Mouse (Mus musculus): ENCODE data around the gene Supt4a. TPM values are rescaled to one million over a fixed set of nuclear protein-coding genes. Genes with fewer than 3 reads are reported as not detected.
A peak's percentile ranks its signal among the peaks of the same experiment; 100 is the strongest.

Supt4a gene
- polyA plus RNA-seq, 1 experiment from 2014 or later = 116 TPM

DNA sequence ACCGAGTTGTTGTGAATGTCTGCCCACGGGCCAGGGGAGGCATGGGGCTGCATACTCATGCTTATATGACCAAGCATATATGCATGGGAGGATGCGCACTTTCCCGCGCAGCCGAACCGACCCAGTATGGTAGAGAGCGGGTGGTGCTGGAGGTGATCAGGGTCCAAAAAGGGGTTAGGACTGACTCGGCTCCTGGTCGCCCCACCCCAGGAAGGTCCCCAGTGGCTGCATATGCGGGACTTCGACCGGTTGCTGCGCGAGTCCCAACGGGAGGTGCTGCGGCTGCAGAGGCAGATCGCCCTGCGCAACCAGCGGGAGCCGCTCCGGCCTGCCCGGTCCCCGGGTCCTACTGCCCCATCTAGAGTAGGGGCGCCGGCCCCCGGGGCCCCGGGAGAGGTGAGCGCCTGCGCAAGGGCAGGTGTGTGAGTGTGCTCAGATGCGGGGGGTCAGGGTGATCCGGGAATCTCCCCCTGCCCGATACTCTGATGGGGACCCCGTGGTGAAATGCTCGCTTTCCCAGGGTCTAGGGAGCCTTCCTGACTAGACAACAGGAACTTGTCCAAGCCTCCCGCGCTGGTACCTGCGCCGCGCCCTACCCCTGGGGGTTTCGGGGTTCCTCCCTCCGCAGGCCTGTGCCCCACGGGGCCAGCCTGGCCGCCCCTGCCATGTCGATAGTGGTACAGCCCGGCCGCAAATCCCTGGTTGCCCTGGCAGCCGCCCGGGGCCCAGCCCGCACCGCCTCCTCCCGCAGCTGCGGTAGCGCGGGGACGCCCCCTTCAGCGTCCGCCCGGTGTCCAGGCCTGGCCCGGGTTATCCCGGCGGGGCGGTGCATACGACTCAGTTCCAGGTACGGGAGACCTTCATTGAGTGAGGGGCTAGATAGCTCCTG is 26.9 kb downstream of the Supt4a start:
- H3K4me1 ChIP-seq (ENCODE audit: control insufficient read depth, insufficient read depth, low read length) = peaks cover 12% of the 10 kb centered on the region; the same call in 1 of the 2 replicates
- H3K36me3 ChIP-seq (ENCODE audit: control insufficient read depth, insufficient read depth, low read length) = no peaks in the 10 kb centered on the region
- H3K9ac ChIP-seq (ENCODE audit: low read length) = peak overlapping the region; percentile 68
- H3K27ac ChIP-seq (ENCODE audit: low read length) = no peak overlapping the region
- peak overlapping the region; percentile 92 for H3K4me2 ChIP-seq (ENCODE audit: low read depth, low read length)
- H3K9me3 ChIP-seq (replicated peaks; ENCODE audit: control insufficient read depth, low read length) = no peaks in the 10 kb centered on the region
- peak; percentile 52; the same call in 1 of the 2 replicates for ATAC-seq (ENCODE audit: insufficient read depth, low FRiP score)
- 1% methylated on average over 65 of the region's 65 CpGs for WGBS
- peak overlapping the region; percentile 52 for H3K4me3 ChIP-seq (replicated peaks; ENCODE audit: low read length)
- H3K27me3 ChIP-seq (ENCODE audit: control insufficient read depth, insufficient read depth, low read length) = peaks cover 44% of the 10 kb centered on the region

DNA sequence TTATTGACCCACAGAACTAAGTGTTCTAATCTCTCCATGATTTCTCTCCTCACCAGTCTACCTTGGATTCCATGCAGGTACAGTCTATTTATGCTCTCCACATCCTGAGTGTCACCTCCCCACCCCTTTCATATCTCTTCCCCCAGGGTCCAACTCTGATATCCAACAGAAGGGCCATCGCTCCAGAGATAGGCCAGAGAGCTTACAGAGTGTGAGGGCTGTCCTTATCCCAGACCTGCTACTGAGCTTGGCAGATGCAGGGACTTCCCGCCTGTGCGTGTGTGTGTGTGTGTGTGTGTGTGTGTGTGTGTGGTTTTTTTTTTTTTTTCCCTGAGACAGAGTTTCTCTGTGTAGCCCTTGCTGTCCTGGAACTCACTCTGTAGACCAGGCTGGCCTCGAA is 31.4 kb downstream of the Supt4a start:
- no peak for ATAC-seq (ENCODE audit: insufficient read depth, low FRiP score)
- Histone ChIP-seq H3K4me3 (replicated peaks; ENCODE audit: low read length) (no peak overlapping the region), H3K27me3 (ENCODE audit: control insufficient read depth, insufficient read depth, low read length) (peaks cover 7% of the 10 kb centered on the region), H3K9ac (ENCODE audit: low read length) (no peak overlapping the region), H3K4me1 (ENCODE audit: control insufficient read depth, insufficient read depth, low read length) (peaks cover 10% of the 10 kb centered on the region; the same call in 1 of the 2 replicates), H3K9me3 (replicated peaks; ENCODE audit: control insufficient read depth, low read length) (no peaks in the 10 kb centered on the region), H3K36me3 (ENCODE audit: control insufficient read depth, insufficient read depth, low read length) (no peaks in the 10 kb centered on the region), H3K27ac (ENCODE audit: low read length) (no peak overlapping the region), H3K4me2 (ENCODE audit: low read depth, low read length) (no peak overlapping the region)
- WGBS = 85% methylated on average over 4 of the region's 4 CpGs

DNA sequence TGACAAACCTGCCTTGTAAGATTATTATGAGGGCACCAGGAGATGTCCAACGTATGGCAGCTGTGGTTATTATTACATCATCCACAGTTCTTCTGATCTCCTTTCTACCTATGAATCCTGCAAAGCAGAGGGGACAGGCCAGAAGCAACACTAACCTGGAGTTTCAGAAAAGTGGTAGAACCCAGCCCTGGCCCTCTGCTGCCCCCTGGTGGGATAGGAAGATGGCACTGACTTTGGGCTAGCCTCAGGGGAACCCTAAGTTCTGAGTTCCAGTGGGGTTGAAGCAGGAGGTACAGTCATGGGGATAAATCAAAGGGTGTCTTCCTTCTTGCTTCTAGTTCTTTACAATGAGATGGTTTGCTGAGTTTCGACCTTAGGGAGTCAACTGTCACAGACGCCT is 33.6 kb downstream of the Supt4a start:
- Histone ChIP-seq H3K27me3 (ENCODE audit: control insufficient read depth, insufficient read depth, low read length) (no peaks in the 10 kb centered on the region), H3K27ac (ENCODE audit: low read length) (no peak overlapping the region), H3K4me2 (ENCODE audit: low read depth, low read length) (no peak overlapping the region), H3K4me1 (ENCODE audit: control insufficient read depth, insufficient read depth, low read length) (no peaks in the 10 kb centered on the region), H3K9ac (ENCODE audit: low read length) (no peak overlapping the region), H3K9me3 (replicated peaks; ENCODE audit: control insufficient read depth, low read length) (no peaks in the 10 kb centered on the region), H3K4me3 (replicated peaks; ENCODE audit: low read length) (no peak overlapping the region), H3K36me3 (ENCODE audit: control insufficient read depth, insufficient read depth, low read length) (no peaks in the 10 kb centered on the region)
- ATAC-seq (ENCODE audit: insufficient read depth, low FRiP score) = no peak; the same call in 1 of the 2 replicates
- 49% methylated on average over 3 of the region's 3 CpGs for WGBS

DNA sequence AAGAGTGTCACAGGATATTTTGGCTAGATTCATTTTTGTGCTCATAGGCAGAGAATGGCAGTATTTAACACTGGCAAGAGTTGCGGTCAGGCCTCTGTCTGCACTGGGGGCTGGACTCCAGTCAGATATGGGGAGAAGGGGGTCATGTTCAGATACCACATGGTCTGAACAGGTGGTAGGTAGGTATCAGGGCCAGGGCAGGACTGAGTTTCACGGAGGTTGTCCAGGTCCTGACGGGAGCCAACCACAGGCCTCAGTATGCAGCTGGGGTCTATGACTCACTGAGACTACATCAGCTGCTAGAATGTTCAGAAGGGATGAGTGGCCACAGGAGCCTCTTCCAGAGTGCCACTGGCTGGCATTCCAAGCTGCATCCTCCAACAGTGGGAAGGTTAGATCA is 35.0 kb downstream of the Supt4a start:
- WGBS = 87% methylated on average over 3 of the region's 3 CpGs
- no peak overlapping the region for H3K4me3 ChIP-seq (replicated peaks; ENCODE audit: low read length)
- no peak for ATAC-seq (ENCODE audit: insufficient read depth, low FRiP score)
- no peaks in the 10 kb centered on the region for H3K4me1 ChIP-seq (ENCODE audit: control insufficient read depth, insufficient read depth, low read length)
- no peak overlapping the region for H3K4me2 ChIP-seq (ENCODE audit: low read depth, low read length)
- H3K27ac ChIP-seq (ENCODE audit: low read length) = no peak overlapping the region
- no peaks in the 10 kb centered on the region for H3K9me3 ChIP-seq (replicated peaks; ENCODE audit: control insufficient read depth, low read length)
- no peaks in the 10 kb centered on the region for H3K36me3 ChIP-seq (ENCODE audit: control insufficient read depth, insufficient read depth, low read length)
- no peak overlapping the region for H3K9ac ChIP-seq (ENCODE audit: low read length)
- no peaks in the 10 kb centered on the region for H3K27me3 ChIP-seq (ENCODE audit: control insufficient read depth, insufficient read depth, low read length)

DNA sequence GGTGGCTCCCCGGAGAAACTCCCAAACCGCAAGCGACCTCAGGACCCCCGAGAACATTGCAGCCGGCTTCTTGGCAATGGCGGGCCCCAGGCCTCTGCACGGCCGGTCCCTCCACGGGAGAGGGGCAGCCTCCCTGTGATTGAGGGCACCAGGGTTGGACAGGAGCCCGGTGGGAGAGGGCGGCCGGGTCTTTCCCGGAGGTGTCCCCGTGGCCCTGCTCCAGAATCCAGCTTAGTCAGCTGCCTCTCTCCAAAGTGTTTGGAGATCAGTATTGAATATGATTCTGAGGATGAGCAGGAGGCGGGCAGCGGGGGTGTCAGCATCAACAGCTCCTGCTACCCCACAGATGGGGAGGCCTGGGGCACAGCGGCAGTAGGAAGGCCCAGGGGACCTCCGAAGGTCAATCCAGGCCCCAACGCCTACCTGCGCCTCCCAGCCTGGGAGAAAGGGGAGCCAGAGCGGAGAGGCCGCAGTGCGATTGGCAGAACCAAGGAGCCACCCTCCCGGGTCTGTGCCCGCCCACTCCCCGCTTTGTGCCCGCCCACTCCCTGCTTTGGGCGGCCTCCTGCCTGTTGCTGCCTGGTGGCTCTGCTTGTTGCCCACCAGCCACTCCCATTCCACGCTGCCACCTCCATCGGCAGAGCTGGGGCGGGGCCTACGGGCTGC is 40.9 kb downstream of the Supt4a start:
- Histone ChIP-seq H3K4me2 (ENCODE audit: low read depth, low read length) (peak overlapping the region; percentile 85), H3K9me3 (replicated peaks; ENCODE audit: control insufficient read depth, low read length) (no peaks in the 10 kb centered on the region), H3K4me3 (replicated peaks; ENCODE audit: low read length) (peak overlapping the region; percentile 48), H3K9ac (ENCODE audit: low read length) (peak overlapping the region; percentile 78), H3K27ac (ENCODE audit: low read length) (no peak overlapping the region), H3K36me3 (ENCODE audit: control insufficient read depth, insufficient read depth, low read length) (no peaks in the 10 kb centered on the region), H3K27me3 (ENCODE audit: control insufficient read depth, insufficient read depth, low read length) (no peaks in the 10 kb centered on the region), H3K4me1 (ENCODE audit: control insufficient read depth, insufficient read depth, low read length) (peaks cover 6% of the 10 kb centered on the region; the same call in 1 of the 2 replicates)
- peak; percentile 90 for ATAC-seq (ENCODE audit: insufficient read depth, low FRiP score)
- 6% methylated on average over 32 of the region's 32 CpGs for WGBS

DNA sequence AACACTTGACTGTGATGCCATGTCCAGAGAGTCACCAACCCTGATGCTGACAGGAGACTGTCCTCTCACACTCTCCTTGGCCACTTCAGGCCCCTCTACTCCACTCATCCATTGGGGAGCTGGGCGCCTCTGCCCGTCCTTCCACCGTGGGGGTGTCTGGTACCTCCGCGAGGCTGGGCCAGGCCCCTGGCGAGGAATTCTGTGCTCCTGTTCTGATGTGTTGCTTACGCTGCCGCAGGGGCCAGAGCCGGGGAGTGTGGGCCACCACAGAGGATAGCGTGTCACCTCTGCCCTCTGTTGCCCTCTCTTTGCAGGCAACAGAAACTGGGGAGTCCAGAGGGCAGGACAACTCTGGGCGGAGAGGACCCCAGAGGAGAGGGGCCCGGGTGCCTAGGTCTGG is 41.6 kb downstream of the Supt4a start:
- Histone ChIP-seq H3K9ac (ENCODE audit: low read length) (peak overlapping the region; percentile 78; the same call in 1 of the 2 replicates), H3K4me2 (ENCODE audit: low read depth, low read length) (peak overlapping the region; percentile 85), H3K36me3 (ENCODE audit: control insufficient read depth, insufficient read depth, low read length) (no peaks in the 10 kb centered on the region), H3K4me3 (replicated peaks; ENCODE audit: low read length) (peak overlapping the region; percentile 48), H3K9me3 (replicated peaks; ENCODE audit: control insufficient read depth, low read length) (no peaks in the 10 kb centered on the region), H3K27ac (ENCODE audit: low read length) (no peak overlapping the region), H3K27me3 (ENCODE audit: control insufficient read depth, insufficient read depth, low read length) (no peaks in the 10 kb centered on the region), H3K4me1 (ENCODE audit: control insufficient read depth, insufficient read depth, low read length) (peaks cover 6% of the 10 kb centered on the region; the same call in 1 of the 2 replicates)
- WGBS = 33% methylated on average over 12 of the region's 12 CpGs
- peak; percentile 3; the same call in 1 of the 2 replicates for ATAC-seq (ENCODE audit: insufficient read depth, low FRiP score)

DNA sequence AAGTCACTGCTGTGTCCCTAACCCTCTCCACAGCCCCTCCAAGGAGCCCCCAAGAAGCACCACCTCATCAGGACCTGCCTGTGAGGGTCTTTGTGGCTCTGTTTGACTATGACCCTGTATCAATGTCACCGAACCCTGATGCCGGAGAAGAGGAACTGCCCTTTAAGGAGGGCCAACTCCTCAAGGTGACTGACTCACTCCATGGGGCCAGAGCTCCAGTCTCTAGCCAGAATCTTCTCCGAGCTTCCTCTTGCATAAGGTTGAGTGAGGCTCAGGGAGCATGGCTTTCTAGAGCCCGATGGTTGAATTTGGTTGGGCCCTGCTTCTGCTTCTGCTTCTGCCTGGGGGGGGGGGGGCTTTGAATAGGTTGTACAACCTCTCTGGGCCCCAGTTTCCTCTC is 42.0 kb downstream of the Supt4a start:
- Histone ChIP-seq H3K27ac (ENCODE audit: low read length) (no peak overlapping the region), H3K4me2 (ENCODE audit: low read depth, low read length) (no peak overlapping the region), H3K9ac (ENCODE audit: low read length) (no peak overlapping the region), H3K4me3 (replicated peaks; ENCODE audit: low read length) (no peak overlapping the region), H3K36me3 (ENCODE audit: control insufficient read depth, insufficient read depth, low read length) (no peaks in the 10 kb centered on the region), H3K4me1 (ENCODE audit: control insufficient read depth, insufficient read depth, low read length) (peaks cover 6% of the 10 kb centered on the region; the same call in 1 of the 2 replicates), H3K27me3 (ENCODE audit: control insufficient read depth, insufficient read depth, low read length) (no peaks in the 10 kb centered on the region), H3K9me3 (replicated peaks; ENCODE audit: control insufficient read depth, low read length) (no peaks in the 10 kb centered on the region)
- ATAC-seq (ENCODE audit: insufficient read depth, low FRiP score) = no peak
- 87% methylated on average over 4 of the region's 4 CpGs for WGBS

DNA sequence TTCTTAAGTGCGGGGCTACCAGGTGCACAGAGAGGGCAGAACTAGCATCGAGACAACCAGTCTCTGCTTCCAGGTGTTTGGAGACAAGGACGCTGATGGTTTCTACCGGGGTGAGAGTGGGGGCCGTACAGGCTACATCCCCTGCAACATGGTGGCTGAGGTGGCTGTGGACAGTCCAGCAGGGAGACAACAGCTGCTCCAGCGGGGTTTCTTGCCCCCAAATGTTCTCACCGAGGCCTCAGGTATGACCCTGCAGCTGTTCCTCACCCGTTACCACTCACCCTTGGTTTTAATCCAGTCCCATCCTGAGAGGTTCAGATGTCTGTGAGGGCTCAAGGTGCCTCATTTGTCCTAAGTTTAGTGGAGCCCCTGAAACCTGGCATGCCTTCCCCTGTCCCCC is 42.8 kb downstream of the Supt4a start:
- no peak overlapping the region for H3K9ac ChIP-seq (ENCODE audit: low read length)
- 77% methylated on average over 8 of the region's 8 CpGs for WGBS
- no peaks in the 10 kb centered on the region for H3K9me3 ChIP-seq (replicated peaks; ENCODE audit: control insufficient read depth, low read length)
- no peak overlapping the region for H3K4me3 ChIP-seq (replicated peaks; ENCODE audit: low read length)
- no peaks in the 10 kb centered on the region for H3K36me3 ChIP-seq (ENCODE audit: control insufficient read depth, insufficient read depth, low read length)
- H3K27ac ChIP-seq (ENCODE audit: low read length) = no peak overlapping the region
- H3K4me2 ChIP-seq (ENCODE audit: low read depth, low read length) = no peak overlapping the region
- ATAC-seq (ENCODE audit: insufficient read depth, low FRiP score) = no peak
- H3K27me3 ChIP-seq (ENCODE audit: control insufficient read depth, insufficient read depth, low read length) = no peaks in the 10 kb centered on the region
- peaks cover 6% of the 10 kb centered on the region; the same call in 1 of the 2 replicates for H3K4me1 ChIP-seq (ENCODE audit: control insufficient read depth, insufficient read depth, low read length)

DNA sequence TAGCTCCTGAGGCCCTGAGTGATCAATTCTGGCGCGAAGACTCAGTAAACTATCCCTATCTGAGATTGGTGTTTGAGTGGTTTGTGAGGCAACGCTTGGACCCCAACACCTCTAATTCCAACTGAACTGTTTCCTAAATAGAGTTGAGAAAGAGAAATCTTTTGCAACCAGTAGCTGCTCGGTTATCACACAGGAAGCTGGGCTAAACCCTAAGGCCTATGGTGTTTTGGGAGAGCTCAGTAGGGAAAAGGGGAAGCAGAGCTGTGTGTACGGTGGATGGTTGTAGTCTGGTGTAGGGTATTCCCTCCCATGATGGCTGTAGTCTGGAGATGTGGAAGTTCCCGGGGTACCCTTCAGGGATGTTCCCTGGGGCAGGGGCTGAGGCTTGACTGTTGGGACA is 52.7 kb downstream of the Supt4a start:
- Histone ChIP-seq H3K9me3 (replicated peaks; ENCODE audit: control insufficient read depth, low read length) (no peaks in the 10 kb centered on the region), H3K36me3 (ENCODE audit: control insufficient read depth, insufficient read depth, low read length) (no peaks in the 10 kb centered on the region), H3K4me2 (ENCODE audit: low read depth, low read length) (no peak overlapping the region), H3K9ac (ENCODE audit: low read length) (no peak overlapping the region), H3K4me1 (ENCODE audit: control insufficient read depth, insufficient read depth, low read length) (no peaks in the 10 kb centered on the region), H3K27me3 (ENCODE audit: control insufficient read depth, insufficient read depth, low read length) (no peaks in the 10 kb centered on the region), H3K27ac (ENCODE audit: low read length) (no peak overlapping the region), H3K4me3 (replicated peaks; ENCODE audit: low read length) (no peak overlapping the region)
- 78% methylated on average over 6 of the region's 6 CpGs for WGBS
- ATAC-seq (ENCODE audit: insufficient read depth, low FRiP score) = no peak
